8 mouse cellular contexts compared by ENCODE assay signal in the genomic region with DNA sequence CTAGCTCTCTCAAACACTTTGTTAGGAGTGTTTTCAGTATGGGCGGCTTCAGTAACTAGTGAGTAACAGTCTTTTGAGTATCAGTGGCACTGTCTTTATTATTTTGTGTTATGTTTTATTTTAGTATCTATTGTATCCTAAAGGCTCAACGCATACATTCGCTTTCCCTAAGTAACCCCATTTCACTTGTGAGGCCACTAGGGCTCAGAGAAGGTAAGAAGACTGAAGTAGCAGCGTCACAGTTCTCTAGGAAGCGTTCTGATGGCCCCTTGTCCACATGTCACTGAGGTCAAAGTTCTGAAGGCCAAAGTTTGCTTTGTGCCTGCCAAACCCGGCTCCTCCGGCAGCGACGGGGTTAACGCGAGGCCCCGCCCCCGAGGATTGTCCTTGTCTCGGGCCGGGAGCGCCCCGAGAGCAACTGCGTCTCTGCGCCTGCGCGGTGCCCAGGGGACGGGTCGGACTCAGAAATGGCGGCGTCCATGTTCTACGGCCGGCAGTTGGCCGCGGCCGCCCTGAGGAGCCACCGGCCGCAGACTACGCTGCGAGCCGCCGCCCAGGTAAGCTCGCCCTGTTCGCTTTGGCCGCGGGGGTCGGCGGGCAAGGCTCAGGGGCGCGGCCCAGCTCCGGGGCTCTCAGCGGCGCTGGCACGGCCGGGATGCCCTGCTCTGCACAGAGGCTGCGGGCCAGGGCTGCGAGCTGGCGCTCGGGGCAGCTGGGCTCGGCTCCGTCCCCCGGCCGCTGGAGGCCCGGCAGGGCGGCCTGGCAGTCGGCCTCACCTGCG. TPM values are rescaled to one million over a fixed set of nuclear protein-coding genes. Genes with fewer than 3 reads are reported as not detected.
DNase-seq lines count a peak whose midpoint lies in the region; ATAC-seq and TF ChIP-seq lines count a peak whose summit lies in the region.

No protein-coding gene starts in this region.

- peak overlapping the region; percentile 48 for H3K27ac ChIP-seq in forebrain, embryonic 16.5 days (ENCODE audit: low read length)
- peak overlapping the region; percentile 84 for H3K27ac ChIP-seq in layer of hippocampus, adult 2 months
- peak overlapping the region; percentile 75 for H3K27ac ChIP-seq in lung, embryonic 14.5 days (ENCODE audit: low read depth)
- no peak overlapping the region for H3K27ac ChIP-seq in olfactory bulb, adult 2 months (ENCODE audit: insufficient read depth, low read depth, low read length)
- no peak overlapping the region for H3K27ac ChIP-seq in thymus, adult 2 months (ENCODE audit: control insufficient read depth, insufficient read depth, low read length)

- intact Hi-C loops in heart, postnatal 36 days (cut with DNase I), result loop anchor here (1.0 to 5.0 kb wide), 2 partner anchors 27 to 40 kb away; partner anchors contain the start of genes Med4 and Sucla2

- TF ChIP-seq POLR2A in olfactory bulb, adult 2 months (IDR thresholded peaks at IDR 0.05; ENCODE audit: insufficient read depth, low read depth, low read length), result peak; percentile 81
- TF ChIP-seq POLR2A in thymus, adult 2 months (IDR thresholded peaks at IDR 0.05; ENCODE audit: control insufficient read depth, extremely low read depth, insufficient read depth, low read length, poor library complexity), result 0 out of 2 replicates have a peak, but pooled peaks have one; percentile 57

- H3K9me3 ChIP-seq in G1E (replicated peaks), result no peaks in the 10 kb centered on the region
- H3K9me3 ChIP-seq in forebrain, embryonic 16.5 days (ENCODE audit: control insufficient read depth, low read length), result no peaks in the 10 kb centered on the region
- no peaks in the 10 kb centered on the region for H3K9me3 ChIP-seq in lung, embryonic 14.5 days (ENCODE audit: low read depth, low read length)

- H3K4me2 ChIP-seq in forebrain, embryonic 16.5 days (ENCODE audit: low read length), result peak overlapping the region; percentile 91
- peak overlapping the region; percentile 70 for H3K4me2 ChIP-seq in lung, embryonic 14.5 days

- peak overlapping the region; percentile 98 for H3K4me3 ChIP-seq in G1E (ENCODE audit: low read depth, low read length)
- H3K4me3 ChIP-seq in forebrain, embryonic 16.5 days (replicated peaks; ENCODE audit: low read length), result peak overlapping the region; percentile 94
- peak overlapping the region; percentile 75 for H3K4me3 ChIP-seq in layer of hippocampus, adult 2 months
- H3K4me3 ChIP-seq in lung, embryonic 14.5 days (ENCODE audit: low read depth, low read length), result peak overlapping the region; percentile 94
- peak overlapping the region; percentile 93 for H3K4me3 ChIP-seq in olfactory bulb, adult 2 months (ENCODE audit: insufficient read depth, low read depth, low read length)
- H3K4me3 ChIP-seq in thymus, adult 2 months (ENCODE audit: control insufficient read depth, insufficient read depth, low read length), result peak overlapping the region; percentile 97

- TF ChIP-seq CTCF in G1E (IDR thresholded peaks at IDR 0.05; ENCODE audit: low read depth, low read length), result no peak
- TF ChIP-seq CTCF in layer of hippocampus, adult 2 months (conservative IDR thresholded peaks at IDR 0.05), result peak; percentile 35; the same call in 1 of the 2 replicates
- no peak for TF ChIP-seq CTCF in lung, embryonic 14.5 days (IDR thresholded peaks at IDR 0.05; ENCODE audit: low read depth)
- TF ChIP-seq CTCF in olfactory bulb, adult 2 months (IDR thresholded peaks at IDR 0.05; ENCODE audit: insufficient read depth, low read depth, low read length), result no peak
- peak; percentile 55; the same call in 1 of the 2 replicates for TF ChIP-seq CTCF in thymus, adult 2 months (IDR thresholded peaks at IDR 0.05; ENCODE audit: borderline replicate concordance, control insufficient read depth, extremely low read depth, insufficient read depth, low read length, poor library complexity)

- H3K4me1 ChIP-seq in G1E (ENCODE audit: insufficient read depth, low read depth, low read length), result peaks cover 40% of the 10 kb centered on the region
- peaks cover 9% of the 10 kb centered on the region for H3K4me1 ChIP-seq in forebrain, embryonic 16.5 days (replicated peaks; ENCODE audit: control insufficient read depth, insufficient read depth, low read length)
- H3K4me1 ChIP-seq in lung, embryonic 14.5 days (ENCODE audit: insufficient read depth), result 0 out of 2 replicates have a peak, but pooled peaks cover 2% of the 10 kb centered on the region
- H3K4me1 ChIP-seq in olfactory bulb, adult 2 months (ENCODE audit: control insufficient read depth, insufficient read depth, low read length), result peaks cover 6% of the 10 kb centered on the region
- H3K4me1 ChIP-seq in thymus, adult 2 months (replicated peaks; ENCODE audit: control insufficient read depth, insufficient read depth, low read length), result no peaks in the 10 kb centered on the region; the same call in 1 of the 2 replicates

- peak; percentile 82 for ATAC-seq in G1E (ENCODE audit: extremely low read depth, insufficient number of reproducible peaks, low FRiP score, poor library complexity, severe bottlenecking)
- ATAC-seq in forebrain, embryonic 16.5 days, result peak; percentile 96
- ATAC-seq in lung, embryonic 14.5 days (ENCODE audit: insufficient read depth), result peak; percentile 97

- peak; percentile 96 for DNase-seq in G1E (ENCODE audit: low spot score)
- peak; percentile 96 to 98 for DNase-seq in cerebellum, adult 18-20 months
- DNase-seq in heart, postnatal 36 days, result peak; percentile 97
- DNase-seq in layer of hippocampus, adult 2 months (ENCODE audit: low spot score in 2 of 2), result peak; percentile 93 to 94
- peak; percentile 98 for DNase-seq in lung, embryonic 14.5 days
- peak; percentile 97 for DNase-seq in thymus, adult 2 months

- H3K9ac ChIP-seq in forebrain, embryonic 16.5 days (replicated peaks; ENCODE audit: low read depth, low read length), result peak overlapping the region; percentile 94
- peak overlapping the region; percentile 95 for H3K9ac ChIP-seq in lung, embryonic 14.5 days

- peaks cover 26% of the 10 kb centered on the region for H3K36me3 ChIP-seq in G1E (replicated peaks)
- no peaks in the 10 kb centered on the region for H3K36me3 ChIP-seq in forebrain, embryonic 16.5 days (ENCODE audit: control insufficient read depth, insufficient read depth)
- 0 out of 2 replicates have a peak, but pooled peaks cover 10% of the 10 kb centered on the region for H3K36me3 ChIP-seq in lung, embryonic 14.5 days (ENCODE audit: insufficient read depth)
- H3K36me3 ChIP-seq in thymus, adult 2 months (ENCODE audit: control insufficient read depth, insufficient read depth, low read length), result no peaks in the 10 kb centered on the region

- H3K27me3 ChIP-seq in G1E (ENCODE audit: insufficient read depth, low read length), result peaks cover 5% of the 10 kb centered on the region
- H3K27me3 ChIP-seq in forebrain, embryonic 16.5 days (replicated peaks; ENCODE audit: control insufficient read depth, insufficient read depth, low read length), result no peaks in the 10 kb centered on the region
- no peaks in the 10 kb centered on the region for H3K27me3 ChIP-seq in lung, embryonic 14.5 days (ENCODE audit: insufficient read depth, low read length)
- no peaks in the 10 kb centered on the region for H3K27me3 ChIP-seq in thymus, adult 2 months (ENCODE audit: control insufficient read depth, insufficient read depth, low read length)

- WGBS in forebrain, embryonic 16.5 days, result 3% methylated on average over 53 of the region's 61 CpGs
- 4% methylated on average over 61 of the region's 61 CpGs for WGBS in lung, embryonic 14.5 days
- 3% methylated on average over 61 of the region's 61 CpGs for WGBS in olfactory bulb, adult 2 months
- 5% methylated on average over 61 of the region's 61 CpGs for WGBS in thymus, adult 2 months

RNA-seq across cellular contexts. Expression of gene Nudt15, which starts 4.5 kb away (rescaled TPM):
- 6.8 and 7.4 TPM in 2 replicates for total RNA-seq in G1E (2014; fragmentation: Nextera tagmentation)
- 7.1 and 8.0 TPM in 2 replicates for total RNA-seq in G1E (2017)
- 0.56 and 0.90 TPM in 2 replicates for polyA plus RNA-seq in G1E (2012)
- 7.1 and 7.6 TPM in 2 replicates for polyA plus RNA-seq in forebrain, embryonic 16.5 days (2015; fragmentation: Nextera tagmentation; extraction: Ambion mirVana)
- total RNA-seq in heart, postnatal 36 days (2021), result 1 to 10 TPM; 6.1 to 7.6 TPM
- total RNA-seq in layer of hippocampus, adult 2 months (2021), result 1 to 10 TPM; 4.8 to 7.7 TPM
- polyA plus RNA-seq in lung, embryonic 14.5 days (2014; fragmentation: Nextera tagmentation; extraction: Ambion mirVana), result 7.2 and 9.0 TPM in 2 replicates
- polyA plus RNA-seq in olfactory bulb, adult 2 months (2012; ENCODE audit: insufficient read depth, insufficient read length, low replicate concordance, missing spikeins), result not detected in 2 replicates
- 3.6 TPM in 2 replicates for polyA plus RNA-seq in thymus, adult 2 months (2012; rRNA removed)

RNA-seq across cellular contexts. Expression of gene Sucla2, which starts 27.4 kb away (rescaled TPM):
- total RNA-seq in G1E (2014; fragmentation: Nextera tagmentation), result 58.4 and 68.2 TPM in 2 replicates
- total RNA-seq in G1E (2017), result 96.6 and 107 TPM in 2 replicates
- polyA plus RNA-seq in G1E (2012), result 17.1 and 17.5 TPM in 2 replicates
- polyA plus RNA-seq in forebrain, embryonic 16.5 days (2015; fragmentation: Nextera tagmentation; extraction: Ambion mirVana), result 108 and 110 TPM in 2 replicates
- total RNA-seq in heart, postnatal 36 days (2021), result 100 to 1,000 TPM; 830 to 889 TPM
- 100 to 1,000 TPM; 151 to 152 TPM for total RNA-seq in layer of hippocampus, adult 2 months (2021)
- polyA plus RNA-seq in lung, embryonic 14.5 days (2014; fragmentation: Nextera tagmentation; extraction: Ambion mirVana), result 102 and 112 TPM in 2 replicates
- 392 TPM in 1 of 2 replicates, not detected in the other for polyA plus RNA-seq in olfactory bulb, adult 2 months (2012; ENCODE audit: insufficient read depth, insufficient read length, low replicate concordance, missing spikeins)
- 14.8 and 18.1 TPM in 2 replicates for polyA plus RNA-seq in thymus, adult 2 months (2012; rRNA removed)

RNA-seq across cellular contexts. Expression of gene Med4, which starts 42.7 kb away (rescaled TPM):
- total RNA-seq in G1E (2014; fragmentation: Nextera tagmentation), result 28.1 and 38.0 TPM in 2 replicates
- total RNA-seq in G1E (2017), result 68.4 and 75.0 TPM in 2 replicates
- polyA plus RNA-seq in G1E (2012), result 10.2 and 20.9 TPM in 2 replicates
- polyA plus RNA-seq in forebrain, embryonic 16.5 days (2015; fragmentation: Nextera tagmentation; extraction: Ambion mirVana), result 106 and 110 TPM in 2 replicates
- 10 to 100 TPM; 21.4 to 23.9 TPM for total RNA-seq in heart, postnatal 36 days (2021)
- total RNA-seq in layer of hippocampus, adult 2 months (2021), result 10 to 100 TPM; 31.7 to 35.4 TPM
- polyA plus RNA-seq in lung, embryonic 14.5 days (2014; fragmentation: Nextera tagmentation; extraction: Ambion mirVana), result 91.8 and 97.9 TPM in 2 replicates
- not detected in 2 replicates for polyA plus RNA-seq in olfactory bulb, adult 2 months (2012; ENCODE audit: insufficient read depth, insufficient read length, low replicate concordance, missing spikeins)
- polyA plus RNA-seq in thymus, adult 2 months (2012; rRNA removed), result 21.4 and 24.1 TPM in 2 replicates

Comparison
In these comparisons a context has a peak if more than half of its experiments do, and no peak if none do; other contexts are left out.
1. CTCF ChIP-seq: peak in layer of hippocampus, adult 2 months (single experiment) and thymus, adult 2 months (single experiment); none in G1E (single experiment), lung, embryonic 14.5 days (single experiment) and olfactory bulb, adult 2 months (single experiment).
2. H3K27ac ChIP-seq: peak in forebrain, embryonic 16.5 days (single experiment), layer of hippocampus, adult 2 months (single experiment) and lung, embryonic 14.5 days (single experiment); none in olfactory bulb, adult 2 months (single experiment) and thymus, adult 2 months (single experiment).
3. Peak in every context shown above with its lines, with median percentiles within 50 percentile points of each other: ATAC-seq, DNase-seq and H3K4me3 ChIP-seq.